Mouse (Mus musculus) E14TG2a.4 (cell line): ENCODE results near the gene Cd209g.

Experiments
- CTCF ChIP-seq: conservative IDR thresholded peaks from 2 replicates; pipeline ENCODE4 v1.5.1; 2014; ENCODE audit warnings: low read length
- NANOG ChIP-seq: IDR thresholded peaks from 2 replicates; pipeline ENCODE4 v1.6.1; 2014; ENCODE audit warnings: borderline replicate concordance, low read length, mixed read lengths

DNA sequence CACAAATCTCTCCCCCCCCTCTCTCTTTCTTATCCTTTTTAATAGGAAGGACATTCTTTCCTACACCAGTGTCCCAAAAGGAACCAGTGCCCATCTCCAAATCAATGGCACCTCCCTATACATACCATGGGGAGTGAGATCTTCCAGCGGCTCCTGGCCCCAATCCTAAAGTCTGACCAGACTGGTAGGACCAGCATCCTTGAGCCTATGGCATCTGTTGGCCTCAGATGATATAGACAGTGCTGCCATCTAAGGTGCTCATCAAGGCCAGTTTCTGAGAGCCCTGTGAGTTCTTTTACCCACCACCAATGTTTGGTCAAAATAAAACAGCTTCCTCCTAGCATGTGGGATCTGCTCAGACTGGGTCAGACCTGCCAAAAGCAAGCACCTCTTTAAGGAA is 34.0 kb downstream of the Cd209g start:
- TF ChIP-seq CTCF (no peak), NANOG (no peak)
